ENCODE assay signal across 24 mouse cellular contexts in the genomic region with DNA sequence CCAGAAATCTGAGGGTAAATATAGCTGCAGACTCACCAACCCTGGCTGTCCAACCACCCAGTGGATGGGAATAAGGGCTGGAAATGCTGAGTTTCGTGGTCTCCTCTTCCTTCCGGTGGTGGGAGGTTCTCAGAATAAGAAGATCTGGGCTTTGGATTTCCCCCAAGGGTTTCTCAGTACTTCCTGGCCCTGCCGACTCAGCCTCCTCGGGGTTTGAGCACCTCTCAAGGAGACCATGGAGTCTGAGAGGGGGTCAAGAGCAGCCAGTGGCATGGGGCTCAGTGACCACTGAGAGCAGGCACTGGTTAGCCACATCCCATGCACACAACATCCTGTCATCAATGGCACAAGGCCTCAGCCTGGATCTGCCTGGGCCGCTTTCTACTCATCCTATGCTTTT.
DNase-seq lines count a peak whose midpoint lies in the region; ATAC-seq lines count a peak whose summit lies in the region.
"Had no signal": no experiment of that assay in that cellular context is flagged by ENCODE, and none has a peak within 500 bp of the region (broad histone marks: within the 10 kb centered on the region; RNA-seq: fewer than 3 reads in every experiment).

No protein-coding gene starts in this region.

- H3K36me3 ChIP-seq in midbrain, embryonic 10.5 days: no peaks in the 10 kb centered on the region
- H3K36me3 ChIP-seq in midbrain, embryonic 11.5 days (ENCODE audit: control insufficient read depth, insufficient read depth, low read length): no peaks in the 10 kb centered on the region
- H3K36me3 ChIP-seq: forebrain, embryonic 10.5 days; heart, embryonic 13.5 days had no signal

- 0 out of 2 replicates have a peak, but pooled peaks cover 1% of the 10 kb centered on the region for H3K9me3 ChIP-seq in midbrain, embryonic 10.5 days (replicated peaks)
- no peaks in the 10 kb centered on the region for H3K9me3 ChIP-seq in midbrain, embryonic 11.5 days (ENCODE audit: control insufficient read depth, low read length)
- H3K9me3 ChIP-seq: forebrain, embryonic 10.5 days; forebrain, embryonic 13.5 days; heart, embryonic 13.5 days had no signal

- H3K27ac ChIP-seq in midbrain, embryonic 10.5 days (replicated peaks): 0 out of 2 replicates have a peak overlapping the region, but pooled peaks have one; percentile 6
- H3K27ac ChIP-seq in midbrain, embryonic 11.5 days (ENCODE audit: low read depth, low read length): no peak overlapping the region
- H3K27ac ChIP-seq: forebrain, embryonic 10.5 days; forebrain, embryonic 13.5 days; heart, embryonic 13.5 days; hindbrain, embryonic 14.5 days; hindbrain, postnatal 0 days had no signal

- H3K4me3 ChIP-seq in midbrain, embryonic 10.5 days: no peak overlapping the region
- H3K4me3 ChIP-seq in midbrain, embryonic 11.5 days (ENCODE audit: low read depth, low read length): no peak overlapping the region
- H3K4me3 ChIP-seq: forebrain, embryonic 10.5 days; forebrain, embryonic 13.5 days; heart, embryonic 13.5 days had no signal

- peaks cover 31% of the 10 kb centered on the region for H3K4me1 ChIP-seq in midbrain, embryonic 10.5 days
- H3K4me1 ChIP-seq in midbrain, embryonic 11.5 days (ENCODE audit: control insufficient read depth, insufficient read depth, low read length): no peaks in the 10 kb centered on the region
- H3K4me1 ChIP-seq: forebrain, embryonic 13.5 days had no signal

- WGBS in midbrain, embryonic 10.5 days: 86% methylated on average over 5 of the region's 5 CpGs
- 89% methylated on average over 5 of the region's 5 CpGs for WGBS in midbrain, embryonic 11.5 days

- H3K9ac ChIP-seq in midbrain, embryonic 11.5 days (ENCODE audit: low read length): no peak overlapping the region
- H3K9ac ChIP-seq: forebrain, embryonic 13.5 days; heart, embryonic 13.5 days; hindbrain, embryonic 14.5 days had no signal

- no peak overlapping the region for H3K4me2 ChIP-seq in midbrain, embryonic 11.5 days
- H3K4me2 ChIP-seq: forebrain, embryonic 13.5 days; heart, embryonic 13.5 days; hindbrain, embryonic 14.5 days had no signal

- ATAC-seq in midbrain, embryonic 11.5 days (ENCODE audit: low FRiP score): no peak
- peak; percentile 51 for ATAC-seq in CD4-positive, CD25-positive, alpha-beta regulatory T cell, adult 4 months
- ATAC-seq: forebrain, embryonic 13.5 days; forebrain, embryonic 16.5 days; hindbrain, postnatal 0 days had no signal

- H3K27me3 ChIP-seq in midbrain, embryonic 10.5 days (ENCODE audit: low read depth, poor library complexity, severe bottlenecking): no peaks in the 10 kb centered on the region
- no peaks in the 10 kb centered on the region for H3K27me3 ChIP-seq in midbrain, embryonic 11.5 days (ENCODE audit: control insufficient read depth, insufficient read depth, low read length)
- H3K27me3 ChIP-seq: forebrain, embryonic 13.5 days; heart, embryonic 13.5 days had no signal

- no peak for DNase-seq in midbrain, embryonic 10.5 days (ENCODE audit: low spot score)
- DNase-seq in midbrain, embryonic 11.5 days (ENCODE audit: low spot score, missing footprints): no peak
- DNase-seq in CD4-positive helper T cell, adult 2 months (ENCODE audit: low read depth, low spot score): peak; percentile 10
- peak; percentile 41 for DNase-seq in induced T-regulatory cell, adult 2 months (ENCODE audit: low read depth)
- DNase-seq in adrenal gland, adult 18-20 months (ENCODE audit: low spot score in 2 of 2): no peak
- no peak for DNase-seq in right cerebral cortex, postnatal 36 days (ENCODE audit: low spot score in 2 of 2)
- no peak for DNase-seq in right cerebral cortex, adult 18-20 months
- DNase-seq: adrenal gland, adult 2 months; adrenal gland, postnatal 14 days; cerebellum, adult 11-12 months; cerebellum, adult 8-10 months; cerebellum, postnatal 10 days; cerebellum, postnatal 36 days; gastrocnemius, postnatal 14 days; heart, adult 18-20 months; heart, postnatal 14 days; heart, postnatal 4 days had no signal

Comparison
In these comparisons a context has a peak if more than half of its experiments do, and no peak if none do; other contexts are left out.
1. DNase-seq: peak in CD4-positive helper T cell, adult 2 months (single experiment) and induced T-regulatory cell, adult 2 months (single experiment); none in midbrain, embryonic 10.5 days (single experiment), midbrain, embryonic 11.5 days (single experiment), adrenal gland, adult 18-20 months (0 of 2), right cerebral cortex, postnatal 36 days (0 of 2) and right cerebral cortex, adult 18-20 months (single experiment).